Mouse (Mus musculus) heart, postnatal 36 days (tissue): Measurements from ENCODE around the gene Arhgap44. TPM values are rescaled to one million over a fixed set of nuclear protein-coding genes. Genes with fewer than 3 reads are reported as not detected.

ENCODE experiments used
- microRNA-seq, 2 experiments: library from miRNA; unstranded; fragments of <30 nt; microRNA quantifications; one replicate each; pipeline ENCODE4 v1.2.0; 2021; ENCODE audit warnings: borderline number of aligned reads in 2 of 2
- total RNA-seq, 2 experiments: library from RNA; stranded (reverse); gene quantifications; 2 replicates each; pipeline ENCODE4 v1.2.3; 2021

Arhgap44 gene
- total RNA-seq, 2 experiments from 2014 or later = 20.8 to 24.3 TPM

Small RNAs within 50 kb of the gene (microRNA-seq; reads per million reads assigned to microRNA genes)
- gene Gm25991 = 0 reads per million in 2 experiments

Other genes starting within 250 kb of the Arhgap44 start
- gene Elac2, start 183.9 kb downstream of the Arhgap44 start, total RNA-seq = 10 to 100 TPM; 20.5 to 20.6 TPM
- gene 1700086D15Rik, start 3.1 kb downstream of the Arhgap44 start, total RNA-seq = not detected
- gene Myocd, start 107.0 kb upstream of the Arhgap44 start, total RNA-seq = 10 to 100 TPM; 69.4 to 81.2 TPM